Mouse (Mus musculus): ENCODE data around the gene Zc3h12d.

- TF ChIP-seq CTCF (IDR thresholded peaks at IDR 0.05; ENCODE audit: low read depth) (no peak), EP300 (IDR thresholded peaks at IDR 0.05; ENCODE audit: low read depth) (no peak)
Observed at GRCm38 (mm10) chr10:7816476-7816875, 15.8 kb upstream of the Zc3h12d start.

All from liver, postnatal 0 days (tissue).